Comparison of ENCODE assay signal across 16 mouse cellular contexts in the genomic region with DNA sequence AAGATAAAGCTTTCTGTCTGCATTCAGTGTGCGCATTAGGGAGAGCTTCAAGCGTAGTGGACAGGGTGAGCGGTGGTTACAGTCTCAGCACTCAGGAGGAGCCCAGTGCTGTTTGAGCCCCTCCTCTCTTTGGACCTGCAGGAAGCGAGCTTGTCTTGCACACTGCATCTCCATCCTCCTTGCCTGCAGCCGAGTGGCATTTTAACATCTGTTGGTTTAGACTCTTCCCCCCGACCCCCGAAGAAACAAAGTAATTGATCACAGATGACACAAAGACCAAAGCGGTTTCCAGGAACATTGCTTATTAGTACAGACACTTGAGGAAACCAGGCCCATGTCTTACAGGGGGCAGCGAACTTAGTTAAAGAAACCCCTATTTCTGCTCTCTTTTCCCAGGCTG.
DNase-seq lines count a peak whose midpoint lies in the region; ATAC-seq and TF ChIP-seq lines count a peak whose summit lies in the region.
"Had no signal": no experiment of that assay in that cellular context is flagged by ENCODE, and none has a peak within 500 bp of the region (broad histone marks: within the 10 kb centered on the region; RNA-seq: fewer than 3 reads in every experiment).

No protein-coding gene starts in this region.

- H3K36me3 ChIP-seq in heart, embryonic 13.5 days = no peaks in the 10 kb centered on the region
- no peaks in the 10 kb centered on the region for H3K36me3 ChIP-seq in embryonic facial prominence, embryonic 10.5 days (replicated peaks)
- H3K36me3 ChIP-seq in limb, embryonic 12.5 days = no peaks in the 10 kb centered on the region
- H3K36me3 ChIP-seq in liver, embryonic 12.5 days = no peaks in the 10 kb centered on the region

- H3K9me3 ChIP-seq in heart, embryonic 13.5 days = no peaks in the 10 kb centered on the region
- no peaks in the 10 kb centered on the region for H3K9me3 ChIP-seq in embryonic facial prominence, embryonic 10.5 days
- H3K9me3 ChIP-seq in limb, embryonic 12.5 days = no peaks in the 10 kb centered on the region
- no peaks in the 10 kb centered on the region for H3K9me3 ChIP-seq in liver, embryonic 12.5 days (replicated peaks)
- H3K9me3 ChIP-seq: megakaryocyte, embryonic 14.5 days had no signal

- H3K4me2 ChIP-seq in heart, embryonic 13.5 days = no peak overlapping the region
- H3K4me2 ChIP-seq in limb, embryonic 12.5 days = no peak overlapping the region
- no peak overlapping the region for H3K4me2 ChIP-seq in liver, embryonic 12.5 days

- TF ChIP-seq POLR2A in brain, embryonic 14.5 days (IDR thresholded peaks at IDR 0.05; ENCODE audit: borderline replicate concordance, extremely low read depth, insufficient read depth, insufficient read length, poor library complexity, severe bottlenecking) = no peak

- H3K4me3 ChIP-seq in heart, embryonic 13.5 days = no peak overlapping the region
- H3K4me3 ChIP-seq in embryonic facial prominence, embryonic 10.5 days = no peak overlapping the region
- H3K4me3 ChIP-seq in limb, embryonic 12.5 days (replicated peaks) = no peak overlapping the region
- H3K4me3 ChIP-seq in liver, embryonic 12.5 days = no peak overlapping the region
- H3K4me3 ChIP-seq: megakaryocyte, embryonic 14.5 days had no signal

- peaks cover 69% of the 10 kb centered on the region for H3K4me1 ChIP-seq in heart, embryonic 13.5 days
- H3K4me1 ChIP-seq in embryonic facial prominence, embryonic 10.5 days = peaks cover 29% of the 10 kb centered on the region
- peaks cover 12% of the 10 kb centered on the region for H3K4me1 ChIP-seq in limb, embryonic 12.5 days (replicated peaks)
- H3K4me1 ChIP-seq in liver, embryonic 12.5 days = peaks cover 16% of the 10 kb centered on the region

- intact Hi-C loops in left cerebral cortex, postnatal 25 days (cut with DNase I) = no loop called here

- DNase-seq in heart, adult 9 months (ENCODE audit: low spot score in 2 of 2) = no peak
- peak; percentile 26 for DNase-seq in brain, embryonic 14.5 days (ENCODE audit: low read depth)
- DNase-seq in embryonic facial prominence, embryonic 10.5 days (ENCODE audit: low spot score) = peak; percentile 76
- no peak for DNase-seq in left cerebral cortex, postnatal 25 days (ENCODE audit: low spot score in 2 of 2)
- DNase-seq: adrenal gland, postnatal 14 days; B cell, adult 2 months; gastrocnemius, postnatal 25 days; kidney, adult 2 months; kidney, postnatal 4 days; thymus, postnatal 25 days had no signal

- no peaks in the 10 kb centered on the region for H3K27me3 ChIP-seq in heart, embryonic 13.5 days (replicated peaks)
- H3K27me3 ChIP-seq in embryonic facial prominence, embryonic 10.5 days (replicated peaks; ENCODE audit: low read depth, poor library complexity, severe bottlenecking) = no peaks in the 10 kb centered on the region
- H3K27me3 ChIP-seq in limb, embryonic 12.5 days = no peaks in the 10 kb centered on the region
- no peaks in the 10 kb centered on the region for H3K27me3 ChIP-seq in liver, embryonic 12.5 days (replicated peaks)
- H3K27me3 ChIP-seq: megakaryocyte, embryonic 14.5 days had no signal

- WGBS in heart, embryonic 13.5 days = 61% methylated on average over 9 of the region's 9 CpGs
- WGBS in embryonic facial prominence, embryonic 10.5 days = 27% methylated on average over 9 of the region's 9 CpGs
- 6% methylated on average over 9 of the region's 9 CpGs for WGBS in limb, embryonic 12.5 days
- 68% methylated on average over 9 of the region's 9 CpGs for WGBS in liver, embryonic 12.5 days (ENCODE audit: insufficient replicate concordance)

- no peak for ATAC-seq in heart, embryonic 13.5 days (ENCODE audit: extremely low read depth, insufficient number of reproducible peaks, low FRiP score, low TSS enrichment)
- peak; percentile 84 for ATAC-seq in limb, embryonic 12.5 days (ENCODE audit: insufficient number of reproducible peaks, insufficient read depth, low FRiP score, low TSS enrichment, low read depth)
- no peak for ATAC-seq in liver, embryonic 12.5 days
- ATAC-seq in erythroblast, adult 5-6 weeks (replicated peaks; ENCODE audit: low FRiP score, poor library complexity, severe bottlenecking) = no peak
- ATAC-seq: forebrain, embryonic 16.5 days had no signal

- H3K9ac ChIP-seq in heart, embryonic 13.5 days = 0 out of 2 replicates have a peak overlapping the region, but pooled peaks have one; percentile 9
- no peak overlapping the region for H3K9ac ChIP-seq in limb, embryonic 12.5 days (replicated peaks)
- H3K9ac ChIP-seq in liver, embryonic 12.5 days = no peak overlapping the region

- TF ChIP-seq CTCF in brain, embryonic 14.5 days (IDR thresholded peaks at IDR 0.05; ENCODE audit: borderline replicate concordance, extremely low read depth, insufficient read depth, insufficient read length) = no peak

- H3K27ac ChIP-seq in heart, embryonic 13.5 days (replicated peaks) = no peak overlapping the region
- H3K27ac ChIP-seq in embryonic facial prominence, embryonic 10.5 days (replicated peaks) = peak overlapping the region; percentile 58
- H3K27ac ChIP-seq in limb, embryonic 12.5 days = peak overlapping the region; percentile 36; the same call in 1 of the 2 replicates
- no peak overlapping the region for H3K27ac ChIP-seq in liver, embryonic 12.5 days

Comparison
In these comparisons a context has a peak if more than half of its experiments do, and no peak if none do; other contexts are left out.
1. H3K27ac ChIP-seq: peak in embryonic facial prominence, embryonic 10.5 days (single experiment) and limb, embryonic 12.5 days (single experiment); none in heart, embryonic 13.5 days (single experiment) and liver, embryonic 12.5 days (single experiment).
2. DNase-seq: peak in brain, embryonic 14.5 days (single experiment) and embryonic facial prominence, embryonic 10.5 days (single experiment); none in heart, adult 9 months (0 of 2) and left cerebral cortex, postnatal 25 days (0 of 2).